16 mouse cellular contexts compared by ENCODE assay signal in genomic region chr5:118044907-118045306, GRCm38 (mm10). TPM values are rescaled to one million over a fixed set of nuclear protein-coding genes. Genes with fewer than 3 reads are reported as not detected.
DNase-seq lines count a peak whose midpoint lies in the region; ATAC-seq and TF ChIP-seq lines count a peak whose summit lies in the region.
"Had no signal": no experiment of that assay in that cellular context is flagged by ENCODE, and none has a peak within 500 bp of the region (broad histone marks: within the 10 kb centered on the region; RNA-seq: fewer than 3 reads in every experiment).

No protein-coding gene starts in this region.

- H3K27me3 ChIP-seq in forebrain, embryonic 15.5 days: no peaks in the 10 kb centered on the region
- H3K27me3 ChIP-seq in forebrain, embryonic 10.5 days (ENCODE audit: poor library complexity, severe bottlenecking): no peaks in the 10 kb centered on the region
- H3K27me3 ChIP-seq in forebrain, postnatal 0 days (ENCODE audit: insufficient read depth, low read length): no peaks in the 10 kb centered on the region
- H3K27me3 ChIP-seq in hindbrain, embryonic 16.5 days (replicated peaks; ENCODE audit: control insufficient read depth, insufficient read depth, low read length): no peaks in the 10 kb centered on the region
- H3K27me3 ChIP-seq: embryonic facial prominence, embryonic 12.5 days; heart, embryonic 13.5 days; limb, embryonic 12.5 days; midbrain, embryonic 12.5 days had no signal

- H3K27ac ChIP-seq in forebrain, embryonic 15.5 days (replicated peaks): 0 out of 2 replicates have a peak overlapping the region, but pooled peaks have one; percentile 8
- H3K27ac ChIP-seq in forebrain, embryonic 10.5 days: no peak overlapping the region
- H3K27ac ChIP-seq in forebrain, postnatal 0 days (ENCODE audit: low read depth, low read length): no peak overlapping the region
- no peak overlapping the region for H3K27ac ChIP-seq in hindbrain, embryonic 16.5 days (ENCODE audit: low read depth, low read length)
- H3K27ac ChIP-seq: embryonic facial prominence, embryonic 12.5 days; heart, embryonic 13.5 days; hindbrain, embryonic 10.5 days; limb, embryonic 12.5 days; midbrain, embryonic 12.5 days had no signal

- H3K4me1 ChIP-seq in forebrain, embryonic 15.5 days: no peaks in the 10 kb centered on the region
- H3K4me1 ChIP-seq in forebrain, embryonic 10.5 days: no peaks in the 10 kb centered on the region
- H3K4me1 ChIP-seq in forebrain, postnatal 0 days (ENCODE audit: insufficient read depth): no peaks in the 10 kb centered on the region
- H3K4me1 ChIP-seq in hindbrain, embryonic 16.5 days (ENCODE audit: control insufficient read depth, insufficient read depth, low read depth, low read length): no peaks in the 10 kb centered on the region
- H3K4me1 ChIP-seq: embryonic facial prominence, embryonic 12.5 days; hindbrain, embryonic 10.5 days; limb, embryonic 12.5 days; midbrain, embryonic 12.5 days had no signal

- DNase-seq in forebrain, embryonic 10.5 days (ENCODE audit: extremely low spot score, low spot score): no peak
- peak; percentile 74 to 76 for DNase-seq in right cerebral cortex, postnatal 10 days (ENCODE audit: low spot score in 2 of 2)
- DNase-seq in right cerebral cortex, postnatal 36 days (ENCODE audit: low spot score in 2 of 2): no peak
- DNase-seq in forebrain, postnatal 0 days: peak; percentile 61
- peak; percentile 40 for DNase-seq in right cerebral cortex, postnatal 4 days
- DNase-seq in gastrocnemius, postnatal 14 days: no peak
- DNase-seq: adrenal gland, postnatal 10 days; kidney, adult 11 months; kidney, postnatal 4 days had no signal

- no peak overlapping the region for H3K4me3 ChIP-seq in forebrain, embryonic 15.5 days
- no peak overlapping the region for H3K4me3 ChIP-seq in forebrain, embryonic 10.5 days
- H3K4me3 ChIP-seq in forebrain, postnatal 0 days (ENCODE audit: low read depth, low read length): no peak overlapping the region
- H3K4me3 ChIP-seq in hindbrain, embryonic 16.5 days (ENCODE audit: low read length): no peak overlapping the region
- H3K4me3 ChIP-seq: embryonic facial prominence, embryonic 12.5 days; heart, embryonic 13.5 days; hindbrain, embryonic 10.5 days; limb, embryonic 12.5 days; midbrain, embryonic 12.5 days had no signal

- no peaks in the 10 kb centered on the region for H3K9me3 ChIP-seq in forebrain, embryonic 15.5 days
- H3K9me3 ChIP-seq in forebrain, embryonic 10.5 days: no peaks in the 10 kb centered on the region; the same call in 1 of the 2 replicates
- H3K9me3 ChIP-seq in forebrain, postnatal 0 days (ENCODE audit: low read length): no peaks in the 10 kb centered on the region
- H3K9me3 ChIP-seq in hindbrain, embryonic 16.5 days (ENCODE audit: control insufficient read depth, low read length): no peaks in the 10 kb centered on the region
- H3K9me3 ChIP-seq: embryonic facial prominence, embryonic 12.5 days; heart, embryonic 13.5 days; hindbrain, embryonic 10.5 days; limb, embryonic 12.5 days; midbrain, embryonic 12.5 days had no signal

- no peaks in the 10 kb centered on the region for H3K36me3 ChIP-seq in forebrain, embryonic 15.5 days
- no peaks in the 10 kb centered on the region for H3K36me3 ChIP-seq in forebrain, embryonic 10.5 days (replicated peaks)
- no peaks in the 10 kb centered on the region for H3K36me3 ChIP-seq in forebrain, postnatal 0 days (ENCODE audit: insufficient read depth)
- H3K36me3 ChIP-seq in hindbrain, embryonic 16.5 days (ENCODE audit: control insufficient read depth, insufficient read depth, low read length): no peaks in the 10 kb centered on the region
- H3K36me3 ChIP-seq: embryonic facial prominence, embryonic 12.5 days; heart, embryonic 13.5 days; hindbrain, embryonic 10.5 days; limb, embryonic 12.5 days; midbrain, embryonic 12.5 days had no signal

- WGBS in forebrain, embryonic 15.5 days: 62% methylated on average over 6 of the region's 6 CpGs
- 87% methylated on average over 6 of the region's 6 CpGs for WGBS in forebrain, embryonic 10.5 days
- WGBS in forebrain, postnatal 0 days: 56% methylated on average over 6 of the region's 6 CpGs
- WGBS in hindbrain, embryonic 16.5 days: 64% methylated on average over 6 of the region's 6 CpGs

- ATAC-seq in forebrain, embryonic 15.5 days (replicated peaks): no peak; the same call in 1 of the 2 replicates
- ATAC-seq in forebrain, postnatal 0 days: peak; percentile 32; the same call in 1 of the 2 replicates
- ATAC-seq in hindbrain, embryonic 16.5 days: no peak

- no peak overlapping the region for H3K9ac ChIP-seq in forebrain, embryonic 15.5 days (replicated peaks)
- H3K9ac ChIP-seq in forebrain, postnatal 0 days: no peak overlapping the region
- H3K9ac ChIP-seq in hindbrain, embryonic 16.5 days (ENCODE audit: low read depth, low read length): no peak overlapping the region
- H3K9ac ChIP-seq: embryonic facial prominence, embryonic 12.5 days; heart, embryonic 13.5 days; limb, embryonic 12.5 days; midbrain, embryonic 12.5 days had no signal

- intact Hi-C loops in gastrocnemius, postnatal 14 days (cut with DNase I; ENCODE audit: low total_unique reads): no loop called here

- no peak for TF ChIP-seq CTCF in forebrain, postnatal 0 days (IDR thresholded peaks at IDR 0.05; ENCODE audit: low read depth)

- no peak overlapping the region for H3K4me2 ChIP-seq in forebrain, embryonic 15.5 days (replicated peaks)
- H3K4me2 ChIP-seq in forebrain, postnatal 0 days (ENCODE audit: low read depth): no peak overlapping the region
- no peak overlapping the region for H3K4me2 ChIP-seq in hindbrain, embryonic 16.5 days (ENCODE audit: low read length)
- H3K4me2 ChIP-seq: embryonic facial prominence, embryonic 12.5 days; heart, embryonic 13.5 days; limb, embryonic 12.5 days; midbrain, embryonic 12.5 days had no signal

RNA-seq across cellular contexts. Expression of gene Tesc, which starts 17.4 kb away (rescaled TPM):
- polyA plus RNA-seq in forebrain, embryonic 15.5 days (2015; fragmentation: Nextera tagmentation; extraction: Ambion mirVana): 9.9 and 10.6 TPM in 2 replicates
- polyA plus RNA-seq in forebrain, embryonic 10.5 days (2016; fragmentation: Nextera tagmentation; extraction: Ambion mirVana): 0.52 and 0.92 TPM in 2 replicates
- total RNA-seq in forebrain, postnatal 0 days (2014; rRNA removed): 8.5 and 13.0 TPM in 2 replicates
- 12.2 and 19.9 TPM in 2 replicates for polyA plus RNA-seq in forebrain, postnatal 0 days (2015; fragmentation: Nextera tagmentation; extraction: Ambion mirVana)
- total RNA-seq in gastrocnemius, postnatal 14 days (2021): 1 to 10 TPM in 1 of 2 experiments, under 1 TPM in 1; 0.78 to 1.4 TPM
- polyA plus RNA-seq in hindbrain, embryonic 16.5 days (2015; fragmentation: Nextera tagmentation; extraction: Ambion mirVana): 4.1 and 5.4 TPM in 2 replicates

Comparison
In these comparisons a context has a peak if more than half of its experiments do, and no peak if none do; other contexts are left out.
1. DNase-seq: peak in right cerebral cortex, postnatal 10 days (2 of 2), forebrain, postnatal 0 days (single experiment) and right cerebral cortex, postnatal 4 days (single experiment); none in forebrain, embryonic 10.5 days (single experiment), right cerebral cortex, postnatal 36 days (0 of 2) and gastrocnemius, postnatal 14 days (single experiment).